Mouse (Mus musculus) kidney, postnatal 0 days (tissue): ENCODE measurements at regions not wholly inside any gene's neighbourhood (a gene's known extent, or its start where the extent isn't known, plus 50 kb on each side); places are given as distances from the start of the nearest gene placed in this dataset.

Experiments used
- ATAC-seq: fragments of 200-750 bp; cut with Nextera tagmentation; replicated peaks from 2 replicates; pipeline ENCODE4 v1.8.0; 2017; ENCODE audit warnings: low read depth, moderate number of reproducible peaks, moderate TSS enrichment, moderate library complexity; ENCODE audit not compliant: low FRiP score
- DNase-seq: peaks from one replicate; pipeline ENCODE4 v3.0.0-alpha.2; 2016; ENCODE audit warnings: low spot score
- H3K27ac ChIP-seq: fragments of 300-500 bp; sonication (generic); 2 replicates; pipeline ENCODE4 v1.5.1; 2014; ENCODE audit warnings: mild to moderate bottlenecking
- H3K27me3 ChIP-seq: fragments of 300-500 bp; sonication (generic); 2 replicates; pipeline ENCODE4 v1.6.1; 2014; ENCODE audit warnings: low read length, mixed read lengths; ENCODE audit not compliant: insufficient read depth
- H3K36me3 ChIP-seq: fragments of 300-500 bp; sonication (generic); 2 replicates; pipeline ENCODE4 v1.6.1; 2014; ENCODE audit warnings: low read length, mixed read lengths; ENCODE audit not compliant: insufficient read depth
- H3K4me1 ChIP-seq: fragments of 300-500 bp; sonication (generic); replicated peaks from 2 replicates; pipeline ENCODE4 v1.6.1; 2014; ENCODE audit warnings: antibody characterized with exemption, low read length, mixed read lengths; ENCODE audit not compliant: insufficient read depth
- H3K4me2 ChIP-seq: fragments of 300-500 bp; sonication (generic); 2 replicates; pipeline ENCODE4 v1.6.1; 2014; ENCODE audit warnings: mild to moderate bottlenecking, low read length, moderate library complexity, mixed read lengths
- H3K4me3 ChIP-seq: fragments of 300-500 bp; sonication (generic); replicated peaks from 2 replicates; pipeline ENCODE4 v1.5.1; 2014; ENCODE audit warnings: low read depth, low read length
- H3K9ac ChIP-seq: fragments of 300-500 bp; sonication (generic); 2 replicates; pipeline ENCODE4 v1.6.1; 2014; ENCODE audit warnings: low read depth, low read length
- H3K9me3 ChIP-seq: fragments of 300-500 bp; sonication (generic); replicated peaks from 2 replicates; pipeline ENCODE4 v1.6.1; 2016; ENCODE audit warnings: low read length, inconsistent platforms, mixed read lengths
- CTCF ChIP-seq: IDR thresholded peaks from 2 replicates; pipeline ENCODE4 v1.5.1; 2016; ENCODE audit warnings: antibody characterized with exemption, low read depth, mild to moderate bottlenecking, moderate library complexity
- WGBS: fragments of 180-500 bp; shearing (Covaris S2); extraction: QIAGEN DNeasy Blood & Tissue Kit; methylation state at CpG from one replicate; pipeline ENCODE4 v1.1.7; 2014; 5-methylcytosine and 5-hydroxymethylcytosine counted together

DNA sequence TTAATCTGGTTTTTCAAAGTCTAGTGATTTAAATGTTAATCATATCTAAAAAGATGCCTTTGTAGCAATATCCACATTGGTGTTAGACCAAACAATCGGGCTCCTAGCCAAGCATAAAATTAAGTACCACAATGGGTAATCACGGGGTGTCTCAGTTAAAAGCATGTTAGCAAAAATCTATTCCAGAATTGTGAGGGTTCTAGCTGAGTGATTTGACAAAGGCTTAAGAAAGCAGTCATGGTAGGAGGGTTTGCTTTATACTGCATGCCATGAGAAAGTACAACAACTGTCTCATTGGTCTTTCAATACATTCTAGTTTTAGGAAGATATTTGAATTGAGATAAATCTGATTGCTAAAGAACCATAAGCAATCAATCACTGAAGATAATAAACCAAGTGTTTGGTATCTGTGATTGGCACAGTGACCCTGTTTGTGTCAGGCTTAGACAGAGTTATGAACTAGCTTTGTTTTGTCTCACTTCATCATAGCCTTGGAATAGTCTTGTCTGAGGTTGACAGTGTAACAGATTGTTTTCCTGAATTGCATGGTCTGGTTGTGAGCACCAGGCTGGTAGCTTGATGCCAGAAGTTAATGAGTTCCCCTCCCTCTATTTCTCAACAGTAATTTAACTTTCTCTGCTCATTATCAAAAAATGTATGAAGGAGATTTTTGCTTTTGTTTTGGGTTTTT is 186.9 kb upstream of the Sema3a start:
- ATAC-seq, result no peak
- H3K4me2 ChIP-seq, result no peak overlapping the region
- 82% methylated on average over 2 of the region's 2 CpGs for WGBS

DNA sequence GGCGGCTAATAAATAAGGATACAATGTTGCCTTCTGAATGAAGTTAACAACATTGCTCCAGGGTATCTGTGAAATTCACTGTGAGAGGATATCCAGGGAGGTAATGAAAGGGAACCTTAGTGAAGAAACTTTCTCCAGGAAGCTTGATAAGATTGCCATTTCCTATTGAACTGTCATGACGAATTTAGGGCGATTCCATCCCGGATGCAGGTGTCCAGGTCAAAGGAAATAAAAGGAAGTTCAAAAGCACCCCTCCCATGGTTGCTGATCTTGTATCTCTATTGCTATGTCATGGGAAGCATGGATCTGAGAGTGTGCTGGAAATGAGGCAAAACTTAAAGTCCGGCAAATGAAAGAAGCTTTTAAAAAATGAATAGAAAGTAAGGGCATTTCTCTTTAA is 180.7 kb upstream of the Sema3a start:
- H3K4me2 ChIP-seq, result no peak overlapping the region
- 62% methylated on average over 5 of the region's 5 CpGs for WGBS
- H3K36me3 ChIP-seq, result no peaks in the 10 kb centered on the region
- DNase-seq (peak; percentile 41), ATAC-seq (no peak)
- H3K9ac ChIP-seq, result no peak overlapping the region
- no peaks in the 10 kb centered on the region for H3K9me3 ChIP-seq
- no peak overlapping the region for H3K4me3 ChIP-seq
- H3K27ac ChIP-seq, result no peak overlapping the region
- H3K27me3 ChIP-seq, result no peaks in the 10 kb centered on the region
- no peak for TF ChIP-seq CTCF
- H3K4me1 ChIP-seq, result no peaks in the 10 kb centered on the region

More for the DNA sequence above, 186.9 kb upstream of the Sema3a start:
- H3K9ac ChIP-seq, result no peak overlapping the region
- TF ChIP-seq CTCF, result no peak
- no peaks in the 10 kb centered on the region for H3K9me3 ChIP-seq
- no peaks in the 10 kb centered on the region for H3K36me3 ChIP-seq
- no peak overlapping the region for H3K4me3 ChIP-seq
- no peak for DNase-seq
- no peaks in the 10 kb centered on the region for H3K4me1 ChIP-seq
- H3K27me3 ChIP-seq, result no peaks in the 10 kb centered on the region
- no peak overlapping the region for H3K27ac ChIP-seq

- Histone ChIP-seq H3K9ac (no peak overlapping the region), H3K9me3 (no peaks in the 10 kb centered on the region), H3K27me3 (no peaks in the 10 kb centered on the region), H3K4me2 (no peak overlapping the region), H3K36me3 (no peaks in the 10 kb centered on the region), H3K4me1 (no peaks in the 10 kb centered on the region), H3K27ac (no peak overlapping the region), H3K4me3 (no peak overlapping the region)
- no peak for DNase-seq
- no peak for ATAC-seq
- no peak for TF ChIP-seq CTCF
- 62% methylated on average over 2 of the region's 2 CpGs for WGBS
Measured at GRCm38 (mm10) chr5:12948472-12948871, 176.7 kb upstream of the Sema3a start.

DNA sequence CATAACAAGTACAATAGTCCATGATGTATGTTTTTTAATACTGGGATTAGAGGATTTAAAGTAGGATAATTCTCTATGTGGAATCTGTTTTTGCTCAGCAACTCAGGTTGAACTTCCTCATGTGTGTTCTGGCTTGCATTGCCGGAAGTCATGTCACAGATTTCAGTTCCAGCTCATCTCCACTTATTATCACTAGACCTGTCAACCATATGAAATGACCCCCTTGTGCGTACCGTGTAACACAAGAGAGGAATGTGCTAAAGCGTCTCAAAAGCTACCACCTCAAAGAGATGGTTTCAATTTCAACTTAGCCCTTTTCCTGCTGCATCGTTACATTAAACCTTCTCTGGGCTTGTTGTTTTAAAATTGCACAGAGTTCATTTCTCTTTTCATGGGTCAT is 154.2 kb upstream of the Sema3a start:
- Histone ChIP-seq H3K4me1 (no peaks in the 10 kb centered on the region), H3K27ac (no peak overlapping the region), H3K4me3 (no peak overlapping the region), H3K36me3 (no peaks in the 10 kb centered on the region), H3K9me3 (no peaks in the 10 kb centered on the region), H3K4me2 (no peak overlapping the region), H3K27me3 (no peaks in the 10 kb centered on the region), H3K9ac (no peak overlapping the region)
- 26% methylated on average over 5 of the region's 5 CpGs for WGBS
- DNase-seq, result no peak
- ATAC-seq, result no peak
- TF ChIP-seq CTCF, result no peak

GRCm38 (mm10) chr5:12973701-12974100 is 151.5 kb upstream of the Sema3a start:
- Histone ChIP-seq H3K4me1 (no peaks in the 10 kb centered on the region), H3K9me3 (no peaks in the 10 kb centered on the region), H3K4me3 (no peak overlapping the region), H3K27me3 (no peaks in the 10 kb centered on the region), H3K27ac (no peak overlapping the region), H3K9ac (no peak overlapping the region), H3K36me3 (no peaks in the 10 kb centered on the region), H3K4me2 (no peak overlapping the region)
- WGBS, result 66% methylated on average over 3 of the region's 3 CpGs
- no peak for TF ChIP-seq CTCF
- DNase-seq (peak; percentile 23), ATAC-seq (no peak)

- Histone ChIP-seq H3K27me3 (no peaks in the 10 kb centered on the region), H3K4me1 (no peaks in the 10 kb centered on the region), H3K4me3 (no peak overlapping the region), H3K9me3 (no peaks in the 10 kb centered on the region), H3K27ac (no peak overlapping the region), H3K4me2 (no peak overlapping the region), H3K36me3 (no peaks in the 10 kb centered on the region), H3K9ac (no peak overlapping the region)
- ATAC-seq (no peak), DNase-seq (no peak)
- TF ChIP-seq CTCF, result no peak
- 80% methylated on average over 8 of the region's 8 CpGs for WGBS
Measured at GRCm38 (mm10) chr5:12976015-12976742, 149.0 kb upstream of the Sema3a start.

- Histone ChIP-seq H3K36me3 (no peaks in the 10 kb centered on the region), H3K9me3 (no peaks in the 10 kb centered on the region), H3K27ac (no peak overlapping the region), H3K9ac (no peak overlapping the region), H3K4me3 (no peak overlapping the region), H3K4me1 (no peaks in the 10 kb centered on the region), H3K4me2 (no peak overlapping the region), H3K27me3 (no peaks in the 10 kb centered on the region)
- TF ChIP-seq CTCF, result no peak
- 83% methylated on average over 2 of the region's 2 CpGs for WGBS
- DNase-seq (no peak), ATAC-seq (no peak)
Measured at GRCm38 (mm10) chr5:12977875-12978274, 147.3 kb upstream of the Sema3a start.
